Mouse (Mus musculus) inflammation-experienced regulatory T-cells, adult 6 months (primary cell): ENCODE results near the gene Jazf1. TPM values are rescaled to one million over a fixed set of nuclear protein-coding genes. Genes with fewer than 3 reads are reported as not detected.

Experiments
- ATAC-seq: one replicate; pipeline ENCODE4 v1.8.0; 2017
- polyA plus RNA-seq, 3 experiments: library from polyadenylated mRNA; unstranded; fragments of 100-300 nt; shearing (Covaris generic); gene quantifications; one replicate each; pipeline ENCODE4 v1.2.1; 2017

Jazf1 gene
- polyA plus RNA-seq, 3 experiments from 2014 or later: 9.9 to 15.3 (median 11.0) TPM

DNA sequence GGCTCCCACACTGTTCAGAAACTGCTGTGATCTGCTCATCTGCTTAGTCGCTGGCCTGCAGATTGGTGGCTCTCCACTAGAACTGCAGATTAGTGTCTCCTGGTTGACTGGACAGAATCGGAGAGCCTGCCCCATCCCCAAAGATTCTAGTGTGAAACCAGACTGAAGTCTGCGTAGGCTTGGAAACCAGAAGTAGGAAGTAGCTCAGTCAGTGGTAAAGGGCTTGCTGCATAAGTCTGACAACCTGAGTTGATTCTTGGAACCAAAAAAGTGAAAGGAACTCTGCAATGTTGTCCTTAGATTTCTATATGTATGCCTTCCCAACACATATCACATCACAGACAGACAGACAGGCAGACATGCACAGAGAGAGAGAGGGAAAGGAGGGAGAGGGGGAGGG lies 163.3 kb downstream of the Jazf1 start:
- no peak for ATAC-seq

GRCm38 (mm10) chr6:52903226-52903960 lies 165.0 kb downstream of the Jazf1 start:
- ATAC-seq: no peak

- no peak for ATAC-seq
Observed at GRCm38 (mm10) chr6:52899574-52900245, 168.7 kb downstream of the Jazf1 start.

GRCm38 (mm10) chr6:52895075-52895474 lies 173.4 kb downstream of the Jazf1 start:
- no peak for ATAC-seq

- no peak for ATAC-seq
Observed at GRCm38 (mm10) chr6:52894501-52894823, 174.0 kb downstream of the Jazf1 start.

DNA sequence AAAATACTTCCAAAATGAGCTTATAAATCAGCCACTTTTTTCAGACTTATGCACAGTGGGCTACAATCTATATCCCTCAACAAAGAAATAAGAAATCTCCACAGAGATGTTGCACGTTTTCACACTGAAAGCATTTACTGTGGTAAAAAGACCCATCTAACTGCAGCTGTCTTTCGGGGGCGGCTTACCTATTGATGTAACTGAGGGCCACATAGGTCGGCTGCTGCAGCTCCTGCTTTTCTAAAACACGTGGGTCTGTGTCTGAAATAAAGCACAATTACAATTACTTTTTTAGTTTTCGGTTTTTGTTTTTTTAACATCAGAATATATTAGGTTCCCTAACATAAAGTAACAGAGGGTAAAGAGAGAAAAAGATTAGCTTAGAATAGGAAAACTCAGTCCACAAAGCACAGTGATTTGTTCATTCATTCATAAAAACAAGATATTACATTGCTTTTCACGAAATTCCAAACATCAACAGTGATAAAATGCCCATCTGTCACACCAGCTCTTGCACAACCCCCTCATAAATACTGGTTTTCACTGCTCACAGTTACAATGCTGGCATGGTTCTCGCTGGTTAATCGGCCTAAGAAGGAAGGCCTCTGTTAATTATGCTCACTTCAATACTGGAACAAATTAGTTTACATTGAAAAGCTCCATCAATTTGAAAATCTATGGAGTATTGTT lies 174.5 kb downstream of the Jazf1 start:
- ATAC-seq: no peak

- no peak for ATAC-seq
Observed at GRCm38 (mm10) chr6:52892978-52893377, 175.5 kb downstream of the Jazf1 start.

GRCm38 (mm10) chr6:52887541-52888203 lies 180.8 kb downstream of the Jazf1 start:
- ATAC-seq: no peak

GRCm38 (mm10) chr6:52883773-52884172 lies 184.7 kb downstream of the Jazf1 start:
- no peak for ATAC-seq

GRCm38 (mm10) chr6:52877176-52877575 lies 191.3 kb downstream of the Jazf1 start:
- ATAC-seq: no peak

DNA sequence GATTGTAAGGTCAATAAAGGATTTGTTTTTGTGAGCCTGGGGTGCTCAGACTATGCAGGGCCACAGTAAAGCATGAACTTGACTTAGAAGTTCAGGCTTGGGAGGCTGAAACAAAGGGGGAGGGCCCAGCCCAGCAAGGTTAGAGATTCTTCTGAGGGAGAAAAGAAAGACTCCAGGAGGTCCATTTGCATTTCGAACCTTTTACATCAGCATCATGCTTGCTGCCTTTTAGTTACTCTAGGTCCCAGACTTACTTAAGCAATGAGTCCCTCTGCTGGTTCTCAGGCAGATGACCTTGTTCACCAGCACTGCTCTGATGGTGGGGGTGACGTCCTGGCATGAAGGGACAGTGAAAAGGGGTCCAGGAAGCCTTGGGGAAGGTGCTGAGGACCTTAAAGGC lies 197.1 kb downstream of the Jazf1 start:
- no peak for ATAC-seq

- ATAC-seq: no peak
Observed at GRCm38 (mm10) chr6:52869252-52869651, 199.2 kb downstream of the Jazf1 start.

GRCm38 (mm10) chr6:52868352-52868751 lies 200.1 kb downstream of the Jazf1 start:
- no peak for ATAC-seq

- ATAC-seq: no peak
Observed at GRCm38 (mm10) chr6:52861928-52862327, 206.5 kb downstream of the Jazf1 start.

GRCm38 (mm10) chr6:52861186-52861820 lies 207.1 kb downstream of the Jazf1 start:
- ATAC-seq: no peak

DNA sequence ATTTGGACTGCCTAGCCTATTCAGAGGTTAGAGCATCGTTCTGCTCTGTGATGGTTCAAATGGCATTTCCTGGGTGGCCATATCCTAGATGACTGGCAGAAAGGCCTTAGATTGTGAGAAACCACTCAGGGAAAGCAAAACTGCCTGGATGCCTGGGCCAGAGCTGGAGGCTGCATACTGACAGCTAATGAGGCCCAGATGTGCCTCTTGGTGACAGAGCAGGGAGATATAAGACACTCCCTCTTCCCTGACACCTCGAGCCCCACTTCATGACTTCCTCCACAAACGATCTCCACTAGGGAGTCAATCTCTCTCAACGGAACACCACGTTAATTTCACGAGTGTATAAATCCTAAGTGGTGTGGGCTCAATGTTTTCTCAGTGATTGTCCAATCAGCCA lies 207.7 kb downstream of the Jazf1 start:
- ATAC-seq: no peak

DNA sequence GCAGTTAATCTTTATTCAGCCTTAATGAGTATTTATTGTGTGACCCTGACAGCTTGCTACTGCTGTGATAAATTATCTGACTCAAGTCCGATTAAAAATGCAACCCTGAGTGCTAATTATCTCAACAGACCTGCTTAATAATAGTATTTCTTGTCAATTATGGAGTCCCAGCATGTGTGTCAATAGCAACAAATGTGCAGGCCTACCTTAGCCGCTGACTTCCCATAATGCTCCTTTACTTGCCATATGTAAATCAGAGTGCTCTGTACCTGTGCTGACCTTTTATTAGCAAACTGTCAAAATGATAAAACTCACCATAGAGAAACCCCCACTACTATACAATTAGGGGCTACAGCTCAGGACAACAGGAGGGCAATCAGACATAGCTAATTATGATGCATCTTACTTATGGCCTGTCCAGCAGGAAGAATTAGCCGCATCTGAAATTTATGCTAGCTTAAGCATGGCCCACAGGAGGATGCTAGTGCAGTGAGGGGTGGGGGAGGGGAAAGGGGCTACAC lies 209.5 kb downstream of the Jazf1 start:
- ATAC-seq: no peak

DNA sequence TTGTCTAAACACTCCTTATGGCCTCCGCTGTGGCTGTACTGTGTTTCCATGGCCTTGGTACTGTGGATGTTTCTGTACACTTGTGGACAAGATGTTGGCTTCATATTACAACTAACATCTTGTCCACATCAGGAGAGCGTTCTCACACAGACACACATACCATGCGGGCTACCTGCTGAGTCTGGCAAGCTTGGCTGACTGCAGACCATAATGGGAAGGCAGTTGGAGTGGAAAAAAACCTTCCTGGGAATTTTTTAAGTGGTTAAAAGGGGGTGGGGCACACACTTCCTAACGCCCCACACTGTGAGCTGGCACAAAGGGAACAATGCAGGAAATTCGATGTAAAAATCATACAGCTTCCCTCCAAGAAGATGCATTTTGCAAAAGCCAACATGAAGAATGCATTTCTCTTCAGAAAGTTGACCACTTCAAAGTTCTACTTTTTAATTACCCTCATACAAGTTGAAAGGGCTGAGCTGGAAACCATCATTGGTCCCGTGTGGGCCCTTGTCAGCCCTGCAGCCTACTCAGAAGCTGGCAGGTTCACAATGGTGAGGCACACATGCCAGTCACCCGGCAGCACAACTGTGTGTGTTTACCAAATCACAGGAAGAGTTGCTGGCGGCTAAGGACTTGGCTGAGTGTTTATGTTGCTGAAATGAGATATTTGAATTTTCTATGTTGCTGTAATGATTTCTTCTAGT lies 215.9 kb downstream of the Jazf1 start:
- no peak for ATAC-seq

DNA sequence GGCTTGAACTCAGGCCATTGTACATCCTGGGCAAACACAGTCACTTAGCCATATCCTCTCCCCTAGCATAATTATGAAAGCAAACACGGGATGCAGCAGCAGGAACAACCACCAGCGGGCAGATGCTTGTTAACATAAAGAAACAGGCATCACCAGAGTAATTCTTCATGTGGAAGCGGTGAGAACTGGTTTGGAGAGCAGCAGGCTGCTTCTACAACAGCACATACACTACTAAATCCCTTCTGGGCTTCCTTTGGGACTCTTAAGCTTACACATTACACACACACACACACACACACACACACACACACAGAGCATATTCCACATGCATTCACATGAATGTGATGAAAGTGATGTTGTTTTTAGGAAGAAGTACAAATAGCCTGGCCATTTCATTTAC lies 216.5 kb downstream of the Jazf1 start:
- no peak for ATAC-seq

DNA sequence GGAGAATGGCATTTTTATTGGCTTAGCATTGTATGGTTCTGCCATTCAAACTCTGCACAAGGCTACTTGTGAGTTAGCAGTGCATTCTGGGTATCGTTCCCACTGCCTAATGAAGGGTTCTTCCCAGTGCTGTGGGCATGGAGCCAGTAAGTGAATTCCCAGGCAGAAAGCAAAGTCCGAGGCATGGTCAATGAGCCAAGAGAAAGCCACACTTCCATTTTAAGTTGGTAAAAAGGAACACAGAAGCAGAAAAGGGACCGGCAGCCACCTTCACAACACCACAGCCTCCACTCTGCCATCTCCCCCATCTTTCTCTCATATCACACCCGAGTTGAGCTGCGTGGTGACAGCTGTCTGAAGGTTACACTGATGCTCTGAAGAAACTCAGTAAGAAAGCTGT lies 217.4 kb downstream of the Jazf1 start:
- ATAC-seq: no peak

DNA sequence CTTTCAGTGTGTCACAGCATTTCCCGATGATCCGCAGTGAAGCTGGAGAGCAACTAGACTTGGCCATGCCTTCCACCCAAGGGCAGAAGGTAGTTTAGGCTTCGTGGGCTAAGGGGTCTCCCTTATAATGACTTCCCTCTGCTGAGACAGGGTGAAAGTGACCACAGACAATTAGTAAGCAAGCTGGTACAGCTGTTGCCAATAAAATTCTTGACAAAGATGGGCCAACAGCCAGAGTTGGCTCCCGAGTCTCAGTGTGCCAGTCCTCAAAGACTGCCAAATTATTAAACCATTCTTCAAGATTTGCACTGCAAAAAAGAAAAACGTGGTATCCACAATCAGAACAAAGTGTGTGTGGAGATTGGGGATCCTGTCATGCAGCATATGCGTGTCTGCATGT lies 220.2 kb downstream of the Jazf1 start:
- ATAC-seq: no peak

- no peak for ATAC-seq
Observed at GRCm38 (mm10) chr6:52846314-52846713, 222.1 kb downstream of the Jazf1 start.
